Mouse (Mus musculus): ENCODE data around the gene Errfi1.

Gene Errfi1

GRCm38 (mm10) chr4:150853680-150854461 lies at the start of gene Errfi1:
Gene Errfi1 (plus strand): TSS chr4:150853919.
- no peak for DNase-seq (ENCODE audit: low spot score in 2 of 2)

GRCm38 (mm10) chr4:150804204-150804603 lies 49.5 kb upstream of the Errfi1 start:
- DNase-seq (ENCODE audit: low spot score in 2 of 2), result no peak

- no peak for DNase-seq (ENCODE audit: low spot score in 2 of 2)
These were observed 45.8 kb upstream of the Errfi1 start for GRCm38 (mm10) chr4:150807727-150808470.

GRCm38 (mm10) chr4:150808471-150808847 lies 45.3 kb upstream of the Errfi1 start:
- DNase-seq (ENCODE audit: low spot score in 2 of 2), result no peak

GRCm38 (mm10) chr4:150809323-150809722 lies 44.4 kb upstream of the Errfi1 start:
- no peak for DNase-seq (ENCODE audit: low spot score in 2 of 2)

GRCm38 (mm10) chr4:150815144-150815543 lies 38.6 kb upstream of the Errfi1 start:
- DNase-seq (ENCODE audit: low spot score in 2 of 2), result no peak

GRCm38 (mm10) chr4:150816414-150816951 lies 37.2 kb upstream of the Errfi1 start:
- DNase-seq (ENCODE audit: low spot score in 2 of 2), result no peak

GRCm38 (mm10) chr4:150819126-150819910 lies 34.4 kb upstream of the Errfi1 start:
- no peak for DNase-seq (ENCODE audit: low spot score in 2 of 2)

- DNase-seq (ENCODE audit: low spot score in 2 of 2), result no peak
These were observed 32.3 kb upstream of the Errfi1 start for GRCm38 (mm10) chr4:150821381-150821780.

- no peak for DNase-seq (ENCODE audit: low spot score in 2 of 2)
These were observed 31.1 kb upstream of the Errfi1 start for GRCm38 (mm10) chr4:150822624-150823023.

- no peak for DNase-seq (ENCODE audit: low spot score in 2 of 2)
These were observed 29.9 kb upstream of the Errfi1 start for GRCm38 (mm10) chr4:150823614-150824480.

- DNase-seq (ENCODE audit: low spot score in 2 of 2), result no peak
These were observed 28.8 kb upstream of the Errfi1 start for GRCm38 (mm10) chr4:150824877-150825276.

GRCm38 (mm10) chr4:150825531-150825930 lies 28.2 kb upstream of the Errfi1 start:
- DNase-seq (ENCODE audit: low spot score in 2 of 2), result no peak

- DNase-seq (ENCODE audit: low spot score in 2 of 2), result no peak
These were observed 22.4 kb upstream of the Errfi1 start for GRCm38 (mm10) chr4:150831321-150831720.

- DNase-seq (ENCODE audit: low spot score in 2 of 2), result no peak
These were observed 21.8 kb upstream of the Errfi1 start for GRCm38 (mm10) chr4:150831941-150832340.

- no peak for DNase-seq (ENCODE audit: low spot score in 2 of 2)
These were observed 18.6 kb upstream of the Errfi1 start for GRCm38 (mm10) chr4:150835163-150835562.

GRCm38 (mm10) chr4:150836258-150836657 lies 17.5 kb upstream of the Errfi1 start:
- DNase-seq (ENCODE audit: low spot score in 2 of 2), result no peak

GRCm38 (mm10) chr4:150836961-150837360 lies 16.8 kb upstream of the Errfi1 start:
- DNase-seq (ENCODE audit: low spot score in 2 of 2), result no peak

GRCm38 (mm10) chr4:150837458-150837857 lies 16.3 kb upstream of the Errfi1 start:
- DNase-seq (ENCODE audit: low spot score in 2 of 2), result no peak

GRCm38 (mm10) chr4:150842045-150842444 lies 11.7 kb upstream of the Errfi1 start:
- no peak for DNase-seq (ENCODE audit: low spot score in 2 of 2)

- no peak for DNase-seq (ENCODE audit: low spot score in 2 of 2)
These were observed 10.5 kb upstream of the Errfi1 start for GRCm38 (mm10) chr4:150843181-150843580.
